Mouse (Mus musculus) forebrain, embryonic 11.5 days (tissue): ENCODE measurements around the gene Rad51ap1. TPM values are rescaled to one million over a fixed set of nuclear protein-coding genes. Genes with fewer than 3 reads are reported as not detected.

Experiments
- ATAC-seq: fragments of 200-750 bp; cut with Nextera tagmentation; replicated peaks from 2 replicates; pipeline ENCODE4 v1.8.0; 2017; ENCODE audit warnings: moderate TSS enrichment; ENCODE audit not compliant: low FRiP score
- DNase-seq: peaks from one replicate; pipeline ENCODE4 v3.0.0-alpha.2; 2017; ENCODE audit warnings: low spot score
- H3K27ac ChIP-seq: fragments of 300-500 bp; sonication (generic); 2 replicates; pipeline ENCODE4 v1.5.1; 2014; ENCODE audit warnings: low read depth, low read length
- H3K27me3 ChIP-seq: fragments of 300-500 bp; sonication (generic); 2 replicates; pipeline ENCODE4 v1.6.1; 2014; ENCODE audit warnings: mild to moderate bottlenecking, low read length, mixed read lengths; ENCODE audit not compliant: control insufficient read depth, insufficient read depth
- H3K36me3 ChIP-seq: fragments of 300-500 bp; sonication (generic); 2 replicates; pipeline ENCODE4 v1.6.1; 2014; ENCODE audit warnings: mild to moderate bottlenecking, low read length, moderate library complexity, mixed read lengths; ENCODE audit not compliant: control insufficient read depth, insufficient read depth
- H3K4me1 ChIP-seq: fragments of 300-500 bp; sonication (generic); replicated peaks from 2 replicates; pipeline ENCODE4 v1.6.1; 2014; ENCODE audit warnings: low read length, mixed read lengths; ENCODE audit not compliant: control insufficient read depth, insufficient read depth
- H3K4me2 ChIP-seq: fragments of 300-500 bp; sonication (generic); 2 replicates; pipeline ENCODE4 v1.6.1; 2014; ENCODE audit warnings: low read depth, mild to moderate bottlenecking, low read length, moderate library complexity, mixed read lengths; ENCODE audit not compliant: severe bottlenecking
- H3K4me3 ChIP-seq: fragments of 300-500 bp; sonication (generic); 2 replicates; pipeline ENCODE4 v1.5.1; 2014; ENCODE audit warnings: low read depth, low read length
- H3K9ac ChIP-seq: fragments of 300-500 bp; sonication (generic); 2 replicates; pipeline ENCODE4 v1.6.1; 2014; ENCODE audit warnings: low read length
- H3K9me3 ChIP-seq: fragments of 300-500 bp; sonication (generic); 2 replicates; pipeline ENCODE4 v1.6.1; 2016; ENCODE audit warnings: low read length, mixed read lengths; ENCODE audit not compliant: control insufficient read depth
- WGBS: fragments of 180-500 bp; shearing (Covaris S2); extraction: QIAGEN DNeasy Blood & Tissue Kit; methylation state at CpG from one replicate; pipeline ENCODE4 v1.1.7; 2014; 5-methylcytosine and 5-hydroxymethylcytosine counted together
- polyA plus RNA-seq: library from polyadenylated mRNA; unstranded; fragments of >200 nt; fragmentation: Nextera tagmentation; extraction: Ambion mirVana; gene quantifications from 2 replicates; pipeline ENCODE4 v1.2.1, GENCODE M21; 2014

Rad51ap1 gene
- polyA plus RNA-seq, 1 experiment from 2014 or later, result 104 TPM

DNA sequence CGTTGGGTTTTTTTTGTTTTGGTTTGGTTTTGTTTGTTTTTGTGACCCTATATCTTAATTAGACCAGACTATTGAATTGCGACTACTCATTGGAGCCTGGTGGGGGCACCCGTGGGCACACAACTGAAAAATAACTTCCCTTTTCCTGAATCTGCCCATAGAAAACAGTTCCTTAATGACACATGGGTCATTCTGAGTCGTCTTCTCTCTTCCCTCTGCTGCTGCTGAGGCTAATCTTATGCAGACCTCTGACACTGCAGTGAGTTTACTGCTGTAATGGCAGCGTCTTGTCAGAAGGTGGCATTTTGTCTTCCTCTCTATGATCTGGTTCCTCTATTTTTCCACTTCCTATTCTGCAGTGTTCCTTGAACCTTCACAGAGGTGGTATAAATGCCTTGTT lies 1.1 kb upstream of the Rad51ap1 start:
- H3K4me2 ChIP-seq, result peak overlapping the region; percentile 82
- WGBS, result 5% methylated on average over 5 of the region's 5 CpGs
- H3K27ac ChIP-seq, result no peak overlapping the region
- H3K36me3 ChIP-seq, result no peaks in the 10 kb centered on the region
- H3K4me3 ChIP-seq, result peak overlapping the region; percentile 70
- no peaks in the 10 kb centered on the region for H3K9me3 ChIP-seq
- no peaks in the 10 kb centered on the region for H3K27me3 ChIP-seq
- no peak for ATAC-seq
- no peak for DNase-seq
- H3K4me1 ChIP-seq, result peaks cover 6% of the 10 kb centered on the region; the same call in 1 of the 2 replicates
- peak overlapping the region; percentile 47 for H3K9ac ChIP-seq

DNA sequence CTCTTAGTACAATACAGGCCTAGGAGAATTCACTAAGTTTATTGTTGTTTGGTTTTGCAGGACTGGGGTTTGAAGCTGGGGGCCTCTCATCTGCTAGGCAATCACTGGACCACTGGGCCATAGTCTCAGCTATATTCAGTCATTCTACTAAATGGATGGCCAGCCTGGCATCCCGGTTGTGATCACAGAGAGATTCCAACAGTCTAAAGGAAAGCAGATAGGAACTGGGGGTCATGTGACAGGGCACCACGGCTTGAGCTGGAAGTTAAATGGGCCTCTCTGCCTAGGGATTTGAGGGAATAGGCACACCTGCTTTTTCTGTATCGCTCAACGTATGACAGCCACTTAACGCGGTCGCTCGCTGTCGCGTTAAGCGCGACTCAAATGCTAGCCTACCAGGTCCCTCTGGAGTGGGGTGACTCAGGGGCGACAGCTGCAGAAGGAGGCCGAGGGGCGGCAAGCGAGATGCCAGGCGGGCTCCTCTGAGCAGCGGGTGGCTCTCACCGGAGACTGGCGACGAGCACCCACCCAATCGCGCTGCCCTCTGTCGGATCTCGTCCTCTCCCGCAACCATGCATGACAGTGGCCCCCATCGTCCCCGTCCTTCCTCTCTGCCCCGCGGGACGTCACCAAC lies 417 bp downstream of the Rad51ap1 start:
- Histone ChIP-seq H3K4me2 (peak overlapping the region; percentile 82), H3K36me3 (no peaks in the 10 kb centered on the region), H3K9ac (peak overlapping the region; percentile 80), H3K4me3 (peak overlapping the region; percentile 70), H3K27me3 (no peaks in the 10 kb centered on the region), H3K9me3 (no peaks in the 10 kb centered on the region), H3K4me1 (peaks cover 6% of the 10 kb centered on the region; the same call in 1 of the 2 replicates), H3K27ac (peak overlapping the region; percentile 41; the same call in 1 of the 2 replicates)
- DNase-seq, result no peak
- WGBS, result under 1% methylated on average over 31 of the region's 31 CpGs
- ATAC-seq, result no peak

DNA sequence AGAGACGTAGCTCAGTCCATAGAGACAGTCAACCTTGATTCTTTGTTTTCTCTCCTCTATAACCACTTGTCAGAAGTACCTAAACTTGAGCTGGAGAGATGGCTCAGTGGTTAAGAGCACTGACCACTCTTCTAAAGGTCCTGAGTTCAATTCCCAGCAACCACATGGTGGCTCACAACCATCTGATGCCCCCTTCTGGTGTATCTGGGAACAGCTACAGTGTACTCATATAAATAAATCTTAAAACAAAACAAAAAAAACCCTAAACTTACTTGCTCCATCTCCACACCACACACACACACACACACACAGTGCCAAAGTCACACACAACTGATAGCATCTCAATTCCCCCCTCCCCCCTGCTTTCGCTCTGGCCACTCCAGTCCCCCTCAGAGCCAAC lies 1.3 kb downstream of the Rad51ap1 start:
- Histone ChIP-seq H3K4me1 (peaks cover 6% of the 10 kb centered on the region; the same call in 1 of the 2 replicates), H3K27ac (no peak overlapping the region), H3K36me3 (no peaks in the 10 kb centered on the region), H3K4me2 (peak overlapping the region; percentile 82), H3K4me3 (peak overlapping the region; percentile 70), H3K27me3 (no peaks in the 10 kb centered on the region), H3K9me3 (no peaks in the 10 kb centered on the region), H3K9ac (no peak overlapping the region; the same call in 1 of the 2 replicates)
- 90% methylated on average over 2 of the region's 2 CpGs for WGBS
- ATAC-seq (no peak), DNase-seq (no peak)

DNA sequence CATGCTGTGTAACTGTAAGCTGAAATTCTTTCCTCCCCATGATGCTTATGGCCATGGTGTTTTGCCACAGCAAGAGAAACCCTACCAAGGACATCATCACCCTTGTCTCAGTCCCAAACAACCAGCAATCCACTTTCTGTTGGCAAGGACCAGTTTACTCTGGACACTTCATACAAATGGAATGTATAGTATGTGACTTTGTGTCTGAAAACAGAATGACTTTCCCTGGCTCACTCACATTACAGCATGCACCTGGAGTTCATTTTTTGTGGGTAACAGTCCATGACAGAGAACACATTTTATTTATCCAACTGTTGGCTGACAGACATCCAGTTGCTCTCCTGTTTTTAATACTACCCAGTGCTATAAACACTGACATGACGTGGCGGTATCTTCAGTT lies 6.5 kb downstream of the Rad51ap1 start:
- Histone ChIP-seq H3K4me1 (no peaks in the 10 kb centered on the region), H3K4me2 (no peak overlapping the region), H3K27me3 (no peaks in the 10 kb centered on the region), H3K27ac (no peak overlapping the region), H3K4me3 (no peak overlapping the region), H3K36me3 (no peaks in the 10 kb centered on the region; the same call in none of the 2 replicates), H3K9ac (no peak overlapping the region), H3K9me3 (no peaks in the 10 kb centered on the region)
- WGBS, result 96% methylated on average over 2 of the region's 2 CpGs
- no peak for ATAC-seq
- no peak for DNase-seq

DNA sequence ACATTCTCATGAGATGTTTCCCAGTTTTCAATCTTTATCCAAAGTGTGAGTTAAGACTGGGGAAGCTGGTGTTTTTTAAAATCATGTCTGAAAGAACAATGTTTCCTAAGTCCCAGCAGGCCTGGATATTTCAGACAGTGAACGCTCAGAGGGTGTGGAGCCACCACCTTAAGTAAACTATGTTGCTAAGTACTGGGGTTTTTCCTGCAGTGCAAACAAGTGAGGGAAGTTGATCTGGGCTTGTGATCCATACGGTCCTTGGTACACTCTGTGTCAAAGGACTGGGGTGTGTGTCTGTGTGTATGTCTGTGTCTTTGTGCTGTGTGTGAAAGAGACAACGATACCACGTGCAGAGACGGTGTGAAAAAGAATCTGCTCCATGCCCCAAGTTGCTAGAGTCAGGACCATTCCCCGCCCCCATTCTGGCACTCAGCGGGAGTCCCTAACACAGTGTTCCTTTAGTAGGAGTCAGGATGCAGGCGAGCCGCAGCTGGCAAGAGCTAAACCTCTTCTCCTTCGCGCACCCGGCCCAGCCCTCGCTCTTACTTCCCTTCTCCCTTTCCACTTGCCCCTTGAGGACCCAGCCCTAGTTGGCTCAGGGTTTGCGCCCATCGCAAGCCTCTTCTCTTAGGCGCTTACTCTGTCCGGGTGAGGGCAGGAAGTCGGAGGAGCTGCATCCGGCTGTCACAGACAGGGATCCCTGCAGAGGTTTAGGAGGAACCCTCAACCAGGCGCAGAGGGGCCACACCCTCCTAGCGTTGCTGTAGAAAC lies 18.1 kb downstream of the Rad51ap1 start, which contains the start of gene Dyrk4:
Gene Dyrk4 (minus strand): TSS at position 729 of the 771 bp plus-strand sequence.
- 5% methylated on average over 21 of the region's 21 CpGs for WGBS
- DNase-seq, result peak; percentile 58
- H3K27me3 ChIP-seq, result no peaks in the 10 kb centered on the region
- H3K9ac ChIP-seq, result peak within 1 kb of the TSS; percentile 44
- peaks cover 3% of the 10 kb centered on the region; the same call in 1 of the 2 replicates for H3K4me1 ChIP-seq
- H3K27ac ChIP-seq, result no peak within 1 kb of the TSS; the same call in 1 of the 2 replicates
- no peak for ATAC-seq
- no peaks in the 10 kb centered on the region for H3K9me3 ChIP-seq
- H3K4me3 ChIP-seq, result no peak within 1 kb of the TSS
- H3K4me2 ChIP-seq, result peak within 1 kb of the TSS; percentile 36
- H3K36me3 ChIP-seq, result peaks cover 10% of the 10 kb centered on the region

DNA sequence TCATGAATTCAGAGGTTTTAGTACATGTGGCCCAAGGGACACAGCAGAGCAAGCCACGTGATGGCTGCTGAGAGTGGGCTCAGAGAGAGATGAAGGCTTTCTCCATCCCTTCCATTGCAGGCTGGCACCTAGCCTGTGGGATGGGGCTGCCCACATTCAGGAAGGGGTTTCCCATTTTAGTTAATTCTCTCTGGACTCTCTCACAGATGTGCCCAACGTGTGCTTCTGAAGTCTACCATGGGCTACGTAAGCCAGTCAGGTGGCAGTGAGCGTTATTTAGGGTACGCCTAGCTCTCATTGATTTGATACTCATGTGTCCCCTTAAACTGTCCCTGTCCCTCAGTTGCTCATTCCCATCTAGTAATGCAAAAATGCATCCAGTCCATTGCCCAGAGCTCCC lies 24.5 kb downstream of the Rad51ap1 start:
- H3K9me3 ChIP-seq, result no peaks in the 10 kb centered on the region
- no peak overlapping the region for H3K4me2 ChIP-seq
- no peaks in the 10 kb centered on the region for H3K27me3 ChIP-seq
- no peaks in the 10 kb centered on the region for H3K36me3 ChIP-seq
- no peak overlapping the region for H3K9ac ChIP-seq
- no peaks in the 10 kb centered on the region for H3K4me1 ChIP-seq
- no peak for ATAC-seq
- 88% methylated on average over 5 of the region's 5 CpGs for WGBS
- no peak for DNase-seq
- H3K27ac ChIP-seq, result no peak overlapping the region
- H3K4me3 ChIP-seq, result no peak overlapping the region

DNA sequence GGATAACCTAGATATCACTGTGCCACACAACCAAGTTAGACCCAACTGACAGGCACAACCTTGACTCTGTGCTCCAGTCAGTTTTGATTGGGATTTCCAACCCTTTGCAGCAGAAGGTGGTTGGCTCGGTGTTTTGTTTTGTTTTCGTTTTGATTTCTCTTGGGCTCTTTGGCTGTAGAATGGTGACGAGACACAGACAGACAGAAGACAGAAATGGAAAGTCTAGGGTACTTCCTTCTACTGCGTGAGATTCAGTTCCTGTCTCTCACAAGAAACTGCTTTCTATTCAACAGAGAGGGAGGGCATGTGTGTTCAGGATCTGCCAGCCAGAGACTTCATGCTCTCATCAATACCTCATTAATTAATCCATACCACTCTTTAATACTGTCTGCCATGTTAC lies 28.7 kb downstream of the Rad51ap1 start:
- Histone ChIP-seq H3K9me3 (no peaks in the 10 kb centered on the region), H3K27ac (no peak overlapping the region), H3K4me2 (no peak overlapping the region), H3K36me3 (no peaks in the 10 kb centered on the region), H3K27me3 (no peaks in the 10 kb centered on the region), H3K9ac (no peak overlapping the region), H3K4me1 (no peaks in the 10 kb centered on the region), H3K4me3 (no peak overlapping the region)
- DNase-seq, result no peak
- no peak for ATAC-seq
- 86% methylated on average over 4 of the region's 4 CpGs for WGBS

DNA sequence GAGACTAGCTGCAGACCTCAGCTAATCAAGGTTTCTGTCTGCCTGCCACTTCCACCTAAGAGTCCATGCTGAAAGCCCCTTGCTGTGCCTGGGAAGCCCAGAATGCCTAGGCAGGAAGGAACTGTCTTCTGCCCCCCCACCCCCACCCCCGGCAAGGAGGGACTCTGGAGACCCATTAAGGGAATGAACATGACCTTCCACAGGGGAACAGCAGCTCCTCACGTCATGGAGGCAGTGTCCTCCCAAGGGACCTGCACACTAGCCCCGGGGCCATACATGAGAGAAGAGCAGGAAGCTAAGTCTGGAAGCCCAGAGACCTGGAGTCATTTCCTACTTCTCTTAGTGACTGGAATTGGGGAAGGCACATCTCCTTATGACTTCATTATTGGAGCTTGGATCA lies 31.5 kb downstream of the Rad51ap1 start:
- no peak overlapping the region for H3K27ac ChIP-seq
- 76% methylated on average over 3 of the region's 3 CpGs for WGBS
- no peak overlapping the region for H3K4me3 ChIP-seq
- no peak overlapping the region for H3K4me2 ChIP-seq
- no peaks in the 10 kb centered on the region for H3K4me1 ChIP-seq
- no peaks in the 10 kb centered on the region for H3K36me3 ChIP-seq
- DNase-seq, result no peak
- H3K9me3 ChIP-seq, result no peaks in the 10 kb centered on the region
- H3K9ac ChIP-seq, result no peak overlapping the region
- no peak for ATAC-seq
- no peaks in the 10 kb centered on the region for H3K27me3 ChIP-seq
